Mouse (Mus musculus): Measurements from ENCODE around the gene Gm3952.
A peak's percentile ranks its signal among the peaks of the same experiment; 100 is the strongest.

Gm3952 gene

GRCm38 (mm10) chr8:128798594-128798993 lies at the start of gene Gm3952:
TSS of gene Gm3952 (minus strand) at chr8:128798694.
- DNase-seq (ENCODE audit: low spot score in 2 of 2) = no peak

GRCm38 (mm10) chr8:128843749-128844148 lies 45.3 kb upstream of the Gm3952 start:
- no peak for DNase-seq (ENCODE audit: low spot score in 2 of 2)

- DNase-seq (ENCODE audit: low spot score in 2 of 2) = no peak
Observed at GRCm38 (mm10) chr8:128812521-128812920, 14.0 kb upstream of the Gm3952 start.

- DNase-seq (ENCODE audit: low spot score in 2 of 2) = no peak
Observed at GRCm38 (mm10) chr8:128735692-128736091, 62.8 kb downstream of the Gm3952 start.

GRCm38 (mm10) chr8:128734118-128734517 lies 64.4 kb downstream of the Gm3952 start:
- DNase-seq (ENCODE audit: low spot score in 2 of 2) = no peak

GRCm38 (mm10) chr8:128732254-128732653 lies 66.2 kb downstream of the Gm3952 start:
- DNase-seq (ENCODE audit: low spot score in 2 of 2) = no peak

- no peak for DNase-seq (ENCODE audit: low spot score in 2 of 2)
Observed at GRCm38 (mm10) chr8:128727213-128727612, 71.3 kb downstream of the Gm3952 start.

GRCm38 (mm10) chr8:128724819-128725218 lies 73.7 kb downstream of the Gm3952 start:
- DNase-seq (ENCODE audit: low spot score in 2 of 2) = no peak

- no peak for DNase-seq (ENCODE audit: low spot score in 2 of 2)
Observed at GRCm38 (mm10) chr8:128716184-128716583, 82.3 kb downstream of the Gm3952 start.

GRCm38 (mm10) chr8:128709261-128709660 lies 89.2 kb downstream of the Gm3952 start:
- DNase-seq (ENCODE audit: low spot score in 2 of 2) = peak; percentile 82 to 93

GRCm38 (mm10) chr8:128704836-128705235 lies 93.7 kb downstream of the Gm3952 start:
- no peak for DNase-seq (ENCODE audit: low spot score in 2 of 2)

- no peak for DNase-seq (ENCODE audit: low spot score in 2 of 2)
Observed at GRCm38 (mm10) chr8:128704376-128704775, 94.1 kb downstream of the Gm3952 start.

GRCm38 (mm10) chr8:128697945-128698344 lies 100.5 kb downstream of the Gm3952 start:
- no peak for DNase-seq (ENCODE audit: low spot score in 2 of 2)

GRCm38 (mm10) chr8:128696701-128697397 lies 101.6 kb downstream of the Gm3952 start:
- no peak for DNase-seq (ENCODE audit: low spot score in 2 of 2)
